18 mouse cellular contexts compared by ENCODE assay signal in the genomic region with DNA sequence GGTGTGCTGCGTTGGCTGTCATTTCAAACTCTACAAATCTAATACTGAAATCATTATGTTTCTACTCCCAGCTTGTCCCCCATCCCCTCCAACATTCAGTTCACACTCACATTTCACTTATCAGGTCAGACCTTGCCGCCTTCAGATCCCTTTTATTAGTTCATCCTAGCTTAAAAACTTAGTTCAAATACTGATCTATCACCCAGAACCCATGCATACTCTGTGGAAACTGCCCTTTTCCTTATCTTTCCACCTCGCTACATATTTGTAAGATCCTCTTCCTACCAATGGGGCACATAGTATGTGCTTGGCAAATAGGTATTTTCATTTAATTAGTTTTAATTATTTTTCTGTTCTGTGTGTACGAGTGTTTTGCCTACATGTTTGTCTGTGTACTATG. TPM values are rescaled to one million over a fixed set of nuclear protein-coding genes. Genes with fewer than 3 reads are reported as not detected.
A peak's percentile ranks its signal among the peaks of the same experiment; 100 is the strongest.
DNase-seq lines count a peak whose midpoint lies in the region; TF ChIP-seq lines count a peak whose summit lies in the region.
"Had no signal": no experiment of that assay in that cellular context is flagged by ENCODE, and none has a peak within 500 bp of the region (broad histone marks: within the 10 kb centered on the region; RNA-seq: fewer than 3 reads in every experiment).

No protein-coding gene starts in this region.

- H3K9me3 ChIP-seq in MEL (replicated peaks; ENCODE audit: insufficient read depth, low read length): no peaks in the 10 kb centered on the region
- H3K9me3 ChIP-seq: G1E had no signal

- no peaks in the 10 kb centered on the region for H3K79me2 ChIP-seq in MEL (ENCODE audit: control insufficient read depth, insufficient read depth, low read length, poor library complexity)

- no peak for TF ChIP-seq POLR2A in MEL (IDR thresholded peaks at IDR 0.05; ENCODE audit: control insufficient read depth in 1 of 2, insufficient read depth in 1 of 2, low read depth in 1 of 2, low read length in 2 of 2, poor library complexity in 1 of 2)

- H3K27me3 ChIP-seq in MEL (ENCODE audit: control insufficient read depth in 1 of 2, insufficient read depth in 2 of 2, low read length in 2 of 2): no peaks in the 10 kb centered on the region
- H3K27me3 ChIP-seq: CH12.LX had no signal

- no peak overlapping the region for H3K4me3 ChIP-seq in gastrocnemius, adult 2 months
- no peak overlapping the region for H3K4me3 ChIP-seq in MEL (ENCODE audit: control insufficient read depth in 1 of 2, insufficient read depth in 1 of 2, low read depth in 2 of 2, low read length in 2 of 2)

- peak overlapping the region; percentile 79; the same call in 1 of the 2 replicates for H3K27ac ChIP-seq in gastrocnemius, adult 2 months
- peak overlapping the region; percentile 84 for H3K27ac ChIP-seq in MEL (ENCODE audit: control insufficient read depth, low read depth, low read length)

- no peak for TF ChIP-seq RAD21 in MEL (IDR thresholded peaks at IDR 0.05; ENCODE audit: low read depth, low read length)

- H3K36me3 ChIP-seq in MEL (ENCODE audit: control insufficient read depth in 1 of 2, insufficient read depth in 2 of 2, low read length in 2 of 2): peaks cover 0 to 29% of the 10 kb centered on the region in 2 experiments; a peak in 2 of 4 replicates

- no peak for DNase-seq in gastrocnemius, adult 2 months
- DNase-seq in gastrocnemius, postnatal 4 days (ENCODE audit: low spot score in 2 of 2): no peak
- peak; percentile 47 for DNase-seq in MEL (ENCODE audit: low read depth, low spot score)
- DNase-seq in left cerebral cortex, adult 11 months (ENCODE audit: low spot score): no peak
- DNase-seq: adrenal gland, adult 2 months; adrenal gland, adult 8-10 months; adrenal gland, postnatal 10 days; adrenal gland, postnatal 14 days; adrenal gland, postnatal 25 days; adrenal gland, postnatal 36 days; B cell, adult 2 months; cerebellum, adult 11 months; cerebellum, adult 11-12 months; cerebellum, adult 18-20 months; cerebellum, adult 2 months had no signal

- peak overlapping the region; percentile 22; the same call in 1 of the 2 replicates for H3K9ac ChIP-seq in MEL (ENCODE audit: control insufficient read depth, low read depth, low read length, poor library complexity, severe bottlenecking)

- H3K4me1 ChIP-seq in MEL (ENCODE audit: control insufficient read depth in 1 of 2, insufficient read depth in 2 of 2, low read length in 2 of 2): peaks cover 14 to 21% of the 10 kb centered on the region in 2 experiments

- peak; percentile 72 to 79 for TF ChIP-seq EP300 in MEL (IDR thresholded peaks at IDR 0.05; ENCODE audit: low read depth in 1 of 2, low read length in 2 of 2)

- no peak for TF ChIP-seq CTCF in gastrocnemius, adult 2 months (IDR thresholded peaks at IDR 0.05)
- TF ChIP-seq CTCF in MEL (IDR thresholded peaks at IDR 0.05 in 2 of 3, conservative IDR thresholded peaks at IDR 0.05 in 1 of 3; ENCODE audit: control insufficient read depth in 1 of 3, insufficient read depth in 1 of 3, low read depth in 2 of 3, low read length in 3 of 3, poor library complexity in 1 of 3, severe bottlenecking in 1 of 3): no peak

- intact Hi-C loops in gastrocnemius, adult 2 months (cut with DNase I): no loop called here

TF ChIP-seq in MEL, 35 proteins besides CTCF, POLR2A, EP300 and RAD21:
- TF ChIP-seq GABPA (IDR thresholded peaks at IDR 0.05; ENCODE audit: low read depth, low read length) (no peak), MYB (IDR thresholded peaks at IDR 0.05; ENCODE audit: low read depth, low read length) (no peak), USF2 (IDR thresholded peaks at IDR 0.05; ENCODE audit: borderline replicate concordance in 1 of 2, insufficient read depth in 1 of 2, low read depth in 1 of 2, low read length in 2 of 2) (no peak), KAT2A (conservative IDR thresholded peaks at IDR 0.05; ENCODE audit: low read depth, low read length) (no peak), GATA1 (IDR thresholded peaks at IDR 0.05; ENCODE audit: low read depth, low read length) (peak; percentile 69), UBTF (IDR thresholded peaks at IDR 0.05; ENCODE audit: borderline replicate concordance, insufficient read depth, low read depth, low read length) (no peak), TAL1 (IDR thresholded peaks at IDR 0.05; ENCODE audit: low read length) (no peak), CHD2 (IDR thresholded peaks at IDR 0.05; ENCODE audit: low read length) (no peak), ZMIZ1 (IDR thresholded peaks at IDR 0.05; ENCODE audit: low read depth, low read length) (no peak), RCOR1 (IDR thresholded peaks at IDR 0.05; ENCODE audit: low read depth, low read length) (peak; percentile 38), MXI1 (IDR thresholded peaks at IDR 0.05; ENCODE audit: low read depth, low read length) (peak; percentile 30; the same call in 1 of the 2 replicates), BHLHE40 (IDR thresholded peaks at IDR 0.05; ENCODE audit: borderline replicate concordance, low read depth, low read length) (no peak), HCFC1 (IDR thresholded peaks at IDR 0.05; ENCODE audit: low read depth, low read length) (no peak), SIN3A (IDR thresholded peaks at IDR 0.05; ENCODE audit: low read length) (no peak), TCF12 (IDR thresholded peaks at IDR 0.05; ENCODE audit: low read depth, low read length) (peak; percentile 67), ETS1 (IDR thresholded peaks at IDR 0.05; ENCODE audit: low read depth, low read length) (peak; percentile 18; the same call in 1 of the 2 replicates), USF1 (IDR thresholded peaks at IDR 0.05; ENCODE audit: low read depth, low read length) (no peak)

RNA-seq across cellular contexts. Expression of gene Pgm2l1, which starts 17.0 kb away (rescaled TPM):
- 10 to 100 TPM; 16.0 to 19.3 TPM for total RNA-seq in gastrocnemius, adult 2 months (2021)
- 10 to 100 TPM in 1 of 2 experiments, 1 to 10 TPM in 1; 9.4 to 10.2 TPM for total RNA-seq in gastrocnemius, postnatal 4 days (2021)
- total RNA-seq in MEL (2012; rRNA removed): 4.4 and 5.7 TPM in 2 replicates
- polyA plus RNA-seq in MEL (2012; ENCODE audit: insufficient read depth in 1 of 2, insufficient read length in 2 of 2, low read depth in 1 of 2, low replicate concordance in 2 of 2, missing spikeins in 1 of 2): 10 to 100 TPM in 1 of 2 experiments, not detected in 1; 10.5 TPM

RNA-seq across cellular contexts. Expression of gene P4ha3, which starts 41.1 kb away (rescaled TPM):
- under 1 TPM in 1 of 2 experiments, not detected in 1; 0.20 TPM for total RNA-seq in gastrocnemius, adult 2 months (2021)
- 10 to 100 TPM; 15.2 to 17.6 TPM for total RNA-seq in gastrocnemius, postnatal 4 days (2021)
- total RNA-seq in MEL (2012; rRNA removed): 0.35 and 0.39 TPM in 2 replicates
- not detected for polyA plus RNA-seq in MEL (2012; ENCODE audit: insufficient read depth in 1 of 2, insufficient read length in 2 of 2, low read depth in 1 of 2, low replicate concordance in 2 of 2, missing spikeins in 1 of 2)
- total RNA-seq: CH12.LX had no signal
- polyA plus RNA-seq: CD4-positive, CD25-positive, alpha-beta regulatory T cell, adult 4 months; G1E had no signal

Comparison
In these comparisons a context has a peak if more than half of its experiments do, and no peak if none do; other contexts are left out.
1. RNA of gene P4ha3, which starts 41.1 kb away (total RNA-seq): 15.2 to 17.6 TPM in gastrocnemius, postnatal 4 days; 0.35 to 0.39 TPM in MEL and 0.20 TPM in gastrocnemius, adult 2 months; every median in the first group is over 10 times any median in the second.